Comparison of ENCODE assay signal across 8 mouse cellular contexts in genomic region chr16:94289138-94290072, GRCm38 (mm10). TPM values are rescaled to one million over a fixed set of nuclear protein-coding genes. Genes with fewer than 3 reads are reported as not detected.
DNase-seq lines count a peak whose midpoint lies in the region; ATAC-seq lines count a peak whose summit lies in the region.

No protein-coding gene starts in this region.

- no peaks in the 10 kb centered on the region for H3K9me3 ChIP-seq in neural tube, embryonic 11.5 days (ENCODE audit: control insufficient read depth, low read length)
- H3K9me3 ChIP-seq in intestine, embryonic 15.5 days, result no peaks in the 10 kb centered on the region
- no peaks in the 10 kb centered on the region for H3K9me3 ChIP-seq in limb, embryonic 11.5 days (ENCODE audit: control insufficient read depth, low read length)
- no peaks in the 10 kb centered on the region for H3K9me3 ChIP-seq in midbrain, embryonic 14.5 days (ENCODE audit: control insufficient read depth, low read length)

- 0 out of 2 replicates have a peak overlapping the region, but pooled peaks have one; percentile 20 for H3K27ac ChIP-seq in neural tube, embryonic 11.5 days (ENCODE audit: low read depth, low read length)
- H3K27ac ChIP-seq in intestine, embryonic 15.5 days, result peak overlapping the region; percentile 71
- H3K27ac ChIP-seq in limb, embryonic 11.5 days (replicated peaks; ENCODE audit: low read depth, low read length), result no peak overlapping the region
- peak overlapping the region; percentile 58 for H3K27ac ChIP-seq in midbrain, embryonic 14.5 days (replicated peaks; ENCODE audit: low read depth, low read length)

- no peaks in the 10 kb centered on the region for H3K27me3 ChIP-seq in neural tube, embryonic 11.5 days (ENCODE audit: control insufficient read depth, insufficient read depth, low read length)
- no peaks in the 10 kb centered on the region for H3K27me3 ChIP-seq in intestine, embryonic 15.5 days (replicated peaks)
- H3K27me3 ChIP-seq in limb, embryonic 11.5 days (ENCODE audit: control insufficient read depth, insufficient read depth, low read length), result no peaks in the 10 kb centered on the region
- no peaks in the 10 kb centered on the region for H3K27me3 ChIP-seq in midbrain, embryonic 14.5 days (ENCODE audit: control insufficient read depth, insufficient read depth, low read length)

- H3K4me2 ChIP-seq in neural tube, embryonic 11.5 days (ENCODE audit: low read depth), result peak overlapping the region; percentile 99
- H3K4me2 ChIP-seq in intestine, embryonic 15.5 days (replicated peaks), result peak overlapping the region; percentile 97
- peak overlapping the region; percentile 99 for H3K4me2 ChIP-seq in limb, embryonic 11.5 days (ENCODE audit: low read depth, severe bottlenecking)
- H3K4me2 ChIP-seq in midbrain, embryonic 14.5 days (ENCODE audit: low read length), result peak overlapping the region; percentile 99

- no peaks in the 10 kb centered on the region; the same call in 1 of the 2 replicates for H3K4me1 ChIP-seq in neural tube, embryonic 11.5 days (ENCODE audit: control insufficient read depth, insufficient read depth, low read length)
- peaks cover 3% of the 10 kb centered on the region; the same call in 1 of the 2 replicates for H3K4me1 ChIP-seq in intestine, embryonic 15.5 days (replicated peaks)
- no peaks in the 10 kb centered on the region for H3K4me1 ChIP-seq in limb, embryonic 11.5 days (ENCODE audit: control insufficient read depth, insufficient read depth, low read length)
- H3K4me1 ChIP-seq in midbrain, embryonic 14.5 days (ENCODE audit: control insufficient read depth, insufficient read depth, low read length), result 0 out of 2 replicates have a peak, but pooled peaks cover 5% of the 10 kb centered on the region

- peak; percentile 38 for DNase-seq in neural tube, embryonic 11.5 days (ENCODE audit: low spot score)
- DNase-seq in neural tube, embryonic 10.5 days (ENCODE audit: extremely low spot score, low spot score), result no peak
- DNase-seq in cerebellum, adult 18-20 months, result peak; percentile 58 to 68
- DNase-seq in frontal cortex, postnatal 10 days (ENCODE audit: low spot score in 2 of 2), result peak; percentile 62 to 80
- peak; percentile 50 for DNase-seq in limb, embryonic 11.5 days (ENCODE audit: low spot score)
- DNase-seq in midbrain, embryonic 14.5 days, result peak; percentile 41
- peak; percentile 12 for DNase-seq in yolk sac, embryonic 10.5 days (ENCODE audit: low spot score)

- peak overlapping the region; percentile 84 for H3K9ac ChIP-seq in neural tube, embryonic 11.5 days (ENCODE audit: low read length)
- H3K9ac ChIP-seq in intestine, embryonic 15.5 days, result peak overlapping the region; percentile 83
- peak overlapping the region; percentile 79 for H3K9ac ChIP-seq in limb, embryonic 11.5 days (ENCODE audit: low read length)
- H3K9ac ChIP-seq in midbrain, embryonic 14.5 days (replicated peaks; ENCODE audit: low read length), result peak overlapping the region; percentile 83

- peak overlapping the region; percentile 90 for H3K4me3 ChIP-seq in neural tube, embryonic 11.5 days (ENCODE audit: low read depth, low read length)
- peak overlapping the region; percentile 95 for H3K4me3 ChIP-seq in intestine, embryonic 15.5 days (replicated peaks)
- peak overlapping the region; percentile 72 for H3K4me3 ChIP-seq in limb, embryonic 11.5 days (ENCODE audit: low read depth, low read length)
- H3K4me3 ChIP-seq in midbrain, embryonic 14.5 days (replicated peaks; ENCODE audit: low read depth, low read length), result peak overlapping the region; percentile 81

- WGBS in neural tube, embryonic 11.5 days, result 18% methylated on average over 33 of the region's 39 CpGs
- 11% methylated on average over 36 of the region's 39 CpGs for WGBS in intestine, embryonic 15.5 days
- WGBS in limb, embryonic 11.5 days, result 16% methylated on average over 37 of the region's 39 CpGs
- WGBS in midbrain, embryonic 14.5 days, result 13% methylated on average over 39 of the region's 39 CpGs

- H3K36me3 ChIP-seq in neural tube, embryonic 11.5 days (ENCODE audit: control insufficient read depth, insufficient read depth, low read length), result no peaks in the 10 kb centered on the region
- no peaks in the 10 kb centered on the region for H3K36me3 ChIP-seq in intestine, embryonic 15.5 days
- H3K36me3 ChIP-seq in limb, embryonic 11.5 days (ENCODE audit: control insufficient read depth, insufficient read depth, low read length), result no peaks in the 10 kb centered on the region
- no peaks in the 10 kb centered on the region for H3K36me3 ChIP-seq in midbrain, embryonic 14.5 days (ENCODE audit: control insufficient read depth, insufficient read depth, low read length)

- peak; percentile 60; the same call in 1 of the 2 replicates for ATAC-seq in neural tube, embryonic 11.5 days (ENCODE audit: insufficient read depth, low FRiP score, low TSS enrichment)
- peak; percentile 63 for ATAC-seq in intestine, embryonic 15.5 days
- peak; percentile 56 for ATAC-seq in limb, embryonic 11.5 days (ENCODE audit: insufficient number of reproducible peaks, low FRiP score, low TSS enrichment, low read depth)
- no peak; the same call in 1 of the 2 replicates for ATAC-seq in midbrain, embryonic 14.5 days (ENCODE audit: low FRiP score, low TSS enrichment)

RNA-seq across cellular contexts. Expression of gene Hlcs, which starts 24.0 kb away (rescaled TPM):
- polyA plus RNA-seq in neural tube, embryonic 11.5 days (2014; fragmentation: Nextera tagmentation; extraction: Ambion mirVana), result 9.4 and 9.8 TPM in 2 replicates
- polyA plus RNA-seq in intestine, embryonic 15.5 days (2015; fragmentation: Nextera tagmentation; extraction: Ambion mirVana), result 7.7 and 8.3 TPM in 2 replicates
- 8.4 and 10.4 TPM in 2 replicates for polyA plus RNA-seq in limb, embryonic 11.5 days (2014; fragmentation: Nextera tagmentation; extraction: Ambion mirVana)
- polyA plus RNA-seq in midbrain, embryonic 14.5 days (2014; fragmentation: Nextera tagmentation; extraction: Ambion mirVana), result 6.6 and 7.2 TPM in 2 replicates

RNA-seq across cellular contexts. Expression of gene Ripply3, which starts 38.8 kb away (rescaled TPM):
- polyA plus RNA-seq in neural tube, embryonic 11.5 days (2014; fragmentation: Nextera tagmentation; extraction: Ambion mirVana), result 5.2 and 5.9 TPM in 2 replicates
- polyA plus RNA-seq in intestine, embryonic 15.5 days (2015; fragmentation: Nextera tagmentation; extraction: Ambion mirVana), result 4.4 and 4.7 TPM in 2 replicates
- polyA plus RNA-seq in limb, embryonic 11.5 days (2014; fragmentation: Nextera tagmentation; extraction: Ambion mirVana), result 3.9 and 4.3 TPM in 2 replicates
- polyA plus RNA-seq in midbrain, embryonic 14.5 days (2014; fragmentation: Nextera tagmentation; extraction: Ambion mirVana), result 0.70 and 1.2 TPM in 2 replicates
